Mouse (Mus musculus): ENCODE data around the gene Stox1.

The Stox1 gene

DNA sequence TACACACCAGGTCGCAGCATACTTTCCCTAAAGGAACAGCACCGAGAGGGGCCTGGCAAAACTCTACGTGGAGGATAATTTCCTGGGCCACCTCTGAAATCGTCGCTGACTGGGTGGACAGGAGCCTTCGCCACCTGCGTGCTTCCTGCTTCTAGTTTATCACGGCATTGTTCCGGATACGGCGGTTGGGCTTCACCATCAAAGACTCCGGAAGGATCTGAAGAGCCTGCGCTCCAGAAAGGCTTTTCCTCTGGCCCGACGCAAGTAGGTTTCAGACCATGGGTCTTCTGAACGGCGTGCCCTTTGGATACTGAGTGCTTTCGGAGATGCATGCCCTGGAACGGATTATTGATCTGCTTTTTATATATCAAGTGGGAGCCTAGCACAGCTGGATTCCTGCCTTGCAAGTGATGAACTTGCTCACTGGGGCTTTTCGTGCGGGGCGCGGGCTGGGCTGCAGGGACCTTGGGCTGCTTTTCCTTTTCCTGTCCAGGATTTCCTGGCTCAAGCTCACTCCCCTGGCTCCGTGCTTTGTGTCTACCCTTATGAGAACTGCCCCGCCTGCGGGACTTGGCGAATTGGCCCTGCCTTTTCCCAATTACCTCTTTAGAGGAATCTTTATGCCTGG lies 60.9 kb downstream of the Stox1 start:
- DNase-seq = peak; percentile 47 to 58

- no peak for DNase-seq
These were observed 61.8 kb downstream of the Stox1 start for GRCm38 (mm10) chr10:62664171-62664570.

DNA sequence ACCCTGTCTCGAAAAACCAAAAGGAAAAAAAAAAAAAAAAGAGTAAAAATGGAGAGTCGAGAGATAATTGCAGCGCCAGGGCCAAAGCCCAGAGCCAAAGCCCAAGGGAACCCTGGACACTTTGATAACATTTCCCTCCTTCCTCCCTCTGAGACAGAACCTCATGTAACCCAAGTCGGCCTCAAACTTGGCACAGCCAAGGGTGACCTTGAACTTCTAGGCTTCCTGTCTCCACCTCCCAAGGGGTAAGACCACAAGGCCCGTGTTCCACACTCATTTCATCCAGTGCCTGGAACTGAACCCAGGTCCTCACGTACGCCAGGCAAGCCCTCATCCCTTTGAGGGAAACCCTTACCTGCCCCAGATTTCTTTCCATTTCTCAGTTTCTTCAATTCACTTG lies 69.2 kb downstream of the Stox1 start:
- no peak for DNase-seq

GRCm38 (mm10) chr10:62651961-62652360 lies 74.0 kb downstream of the Stox1 start:
- peak in 1 of 2 experiments; percentile 9 for DNase-seq

GRCm38 (mm10) chr10:62650881-62651810 lies 74.8 kb downstream of the Stox1 start, which contains the start of gene Ddx50:
Ddx50 (minus strand) TSS chr10:62651218.
- DNase-seq = peak; percentile 95 to 96

DNA sequence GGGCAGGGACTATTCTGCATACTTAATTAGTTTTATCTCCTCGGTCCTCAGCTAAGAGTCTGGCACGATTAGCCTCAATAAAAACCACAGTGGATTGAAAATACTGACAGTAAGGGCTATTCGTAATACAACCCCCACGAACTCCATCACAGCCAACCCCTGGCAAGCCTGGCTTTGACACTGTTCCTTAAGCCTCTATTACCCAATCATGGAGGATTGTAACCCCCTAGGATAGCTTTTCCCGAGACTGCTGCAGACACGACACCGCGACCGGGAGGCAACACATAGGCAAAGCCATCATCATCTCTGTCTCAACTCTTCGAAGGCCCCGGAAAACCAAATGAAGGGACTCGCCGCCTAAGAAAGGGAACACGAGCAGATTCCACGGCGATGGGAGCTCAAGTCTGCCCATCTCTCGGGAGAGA lies 75.6 kb downstream of the Stox1 start:
- DNase-seq = no peak
